Mouse (Mus musculus) erythroblast, embryonic 14.5 days (primary cell): ENCODE measurements around the gene Qrfpr.

Experiments
- GATA1 ChIP-seq: IDR thresholded peaks from 2 replicates; pipeline ENCODE4 v1.6.1; 2012; ENCODE audit warnings: low read length, inconsistent platforms, mixed read lengths
- TAL1 ChIP-seq: IDR thresholded peaks from 3 replicates; pipeline ENCODE4 v1.6.1; 2012; ENCODE audit warnings: low read length, inconsistent platforms, mixed read lengths

DNA sequence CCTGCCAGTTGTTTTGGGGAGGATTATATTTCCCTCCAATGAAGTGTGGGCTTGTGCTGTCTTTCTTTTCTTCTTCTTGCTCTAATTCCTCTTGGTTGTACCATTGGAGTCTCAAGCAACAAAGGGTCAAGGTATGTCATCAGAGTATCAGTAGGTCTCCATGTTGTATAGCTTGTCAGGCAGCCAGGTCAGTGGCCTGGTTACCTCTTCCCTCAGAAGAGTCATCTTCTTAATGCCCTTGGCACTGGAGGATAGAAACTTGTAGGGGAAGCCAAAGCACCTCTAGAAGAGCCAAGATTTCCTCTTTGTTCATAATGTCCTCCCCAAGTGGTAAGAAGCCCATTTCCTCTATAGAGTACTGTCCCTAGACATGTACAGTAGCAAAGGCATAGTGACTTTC is 83.1 kb downstream of the Qrfpr start:
- TF ChIP-seq TAL1: no peak
- no peak for TF ChIP-seq GATA1
